Mouse (Mus musculus) G1E (cell line): ENCODE results near the gene Fhit. TPM values are rescaled to one million over a fixed set of nuclear protein-coding genes. Genes with fewer than 3 reads are reported as not detected.

Experiments used
- ATAC-seq: 2 replicates; pipeline ENCODE4 v1.8.0; 2016; ENCODE audit warnings: mild to moderate bottlenecking; ENCODE audit not compliant: insufficient number of reproducible peaks, poor library complexity, low FRiP score, severe bottlenecking; ENCODE audit errors: extremely low read depth
- DNase-seq: peaks from one replicate; pipeline ENCODE4 v3.0.0; 2012; ENCODE audit warnings: low spot score
- H3K27me3 ChIP-seq: 2 replicates; pipeline ENCODE4 v1.6.1; 2012; ENCODE audit warnings: mild to moderate bottlenecking, low read length, inconsistent platforms; ENCODE audit not compliant: insufficient read depth
- H3K36me3 ChIP-seq: replicated peaks from 2 replicates; pipeline ENCODE3; 2012; ENCODE audit warnings: mild to moderate bottlenecking, inconsistent platforms
- H3K4me1 ChIP-seq: 2 replicates; pipeline ENCODE4 v1.6.1; 2012; ENCODE audit warnings: low read depth, low read length, inconsistent platforms, mixed read lengths; ENCODE audit not compliant: insufficient read depth
- H3K4me3 ChIP-seq: 2 replicates; pipeline ENCODE4 v1.5.1; 2012; ENCODE audit warnings: low read depth, mild to moderate bottlenecking, inconsistent platforms, low read length, moderate library complexity, mixed read lengths
- H3K9me3 ChIP-seq: replicated peaks from 2 replicates; pipeline ENCODE4 v1.6.1; 2012; ENCODE audit warnings: inconsistent platforms
- CTCF ChIP-seq: IDR thresholded peaks from 2 replicates; pipeline ENCODE4 v1.5.1; 2012; ENCODE audit warnings: low read depth, low read length, inconsistent platforms, mixed read lengths
- GATA1 ChIP-seq: IDR thresholded peaks from 2 replicates; pipeline ENCODE4 v1.6.1; 2012; ENCODE audit warnings: borderline replicate concordance, low read length, inconsistent platforms, mixed read lengths
- GATA2 ChIP-seq: IDR thresholded peaks from 2 replicates; pipeline ENCODE4 v1.6.1; 2012; ENCODE audit warnings: low read depth, low read length, inconsistent platforms, borderline replicate concordance
- POLR2AphosphoS5 ChIP-seq: IDR thresholded peaks from 2 replicates; pipeline ENCODE4 v1.6.1; 2012; ENCODE audit warnings: low read depth, low read length, inconsistent platforms; ENCODE audit not compliant: insufficient replicate concordance
- TAL1 ChIP-seq: conservative IDR thresholded peaks from 2 replicates; pipeline ENCODE4 v1.6.1; 2012; ENCODE audit warnings: low read depth, low read length, inconsistent platforms, mixed read lengths
- polyA plus RNA-seq: library from polyadenylated mRNA; stranded (reverse); fragments of >175 nt; gene quantifications from 2 replicates; pipeline ENCODE4 v1.2.3, GENCODE M21; 2012
- total RNA-seq, 2 experiments: library from RNA; stranded (forward) in 1 of 2; stranded (reverse) in 1 of 2; fragments of 200-1000 nt in 1 of 2; fragments of >200 nt in 1 of 2; fragmentation: Nextera tagmentation in 1 of 2; gene quantifications; 2 replicates each; pipeline ENCODE4 v1.2.3; 2014 to 2017

Gene Fhit
- total and polyA plus RNA-seq, 3 experiments, result not detected

DNA sequence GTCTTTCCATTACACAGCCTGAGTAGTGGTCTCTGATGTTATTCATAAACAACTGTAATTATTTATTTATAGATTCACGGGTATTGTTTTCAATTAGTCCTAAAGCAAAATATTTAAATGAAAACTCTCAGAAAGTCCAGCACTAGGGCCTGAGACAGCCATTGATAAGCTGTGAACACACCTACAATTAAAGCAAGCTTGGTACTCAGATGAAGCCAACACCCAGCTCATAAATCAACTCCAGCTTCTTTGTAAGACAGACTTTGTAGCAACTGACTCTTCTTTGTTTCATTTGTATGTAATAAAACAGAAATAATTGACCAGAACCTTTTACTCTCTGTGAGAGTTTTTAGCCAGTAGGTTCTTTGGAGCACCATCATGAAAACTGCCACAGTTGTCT, 681.2 kb downstream of the Fhit start:
- no peaks in the 10 kb centered on the region for H3K4me1 ChIP-seq
- DNase-seq, result no peak
- no peak for TF ChIP-seq GATA1
- no peaks in the 10 kb centered on the region for H3K9me3 ChIP-seq
- H3K27me3 ChIP-seq, result no peaks in the 10 kb centered on the region
- no peak overlapping the region for H3K4me3 ChIP-seq
- ATAC-seq, result no peak
- no peaks in the 10 kb centered on the region for H3K36me3 ChIP-seq

DNA sequence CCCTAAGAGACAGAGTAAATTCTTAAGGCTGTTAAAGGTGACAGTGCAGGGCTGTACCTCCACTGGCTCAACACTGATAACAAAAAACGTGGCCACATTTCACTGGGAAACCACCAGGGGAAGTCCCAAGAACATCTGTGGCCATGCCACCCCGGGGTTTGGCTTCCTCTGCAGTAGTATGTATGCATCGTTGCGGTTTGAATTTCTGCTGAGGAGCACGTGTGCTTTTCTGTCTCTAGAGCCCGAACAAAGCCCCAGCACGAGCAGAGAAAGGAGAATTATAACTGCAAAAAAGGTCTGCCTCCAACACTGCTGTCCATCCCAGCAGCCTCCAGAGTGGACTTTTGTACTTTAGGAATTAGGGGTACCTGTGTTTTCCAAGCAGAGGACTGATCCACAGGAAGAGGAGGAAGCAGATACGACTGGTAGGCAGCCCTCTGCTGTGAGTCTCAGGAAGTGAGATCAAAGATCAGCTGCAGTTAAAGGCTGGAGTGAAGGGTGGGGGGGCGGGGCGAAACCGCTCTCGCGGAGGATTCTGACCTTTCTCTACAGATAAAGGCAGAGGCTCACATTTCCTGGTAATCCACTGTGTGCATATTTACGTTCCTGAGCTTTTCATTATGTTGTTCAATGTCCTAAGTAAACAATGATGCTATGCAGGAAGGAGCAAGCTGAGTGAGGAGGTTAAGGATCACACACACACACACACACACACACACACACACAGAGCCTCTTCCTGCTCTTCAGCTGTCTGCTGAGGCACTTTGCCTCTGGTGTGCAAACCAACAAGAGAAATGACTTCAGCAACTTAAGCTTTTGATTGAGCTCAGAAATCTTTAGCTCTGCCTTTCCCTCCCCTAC, 708.6 kb downstream of the Fhit start:
- H3K9me3 ChIP-seq, result no peaks in the 10 kb centered on the region
- H3K4me1 ChIP-seq, result no peaks in the 10 kb centered on the region
- DNase-seq, result no peak
- no peak for ATAC-seq
- no peak overlapping the region for H3K4me3 ChIP-seq
- no peaks in the 10 kb centered on the region for H3K27me3 ChIP-seq
- H3K36me3 ChIP-seq, result no peaks in the 10 kb centered on the region
- no peak for TF ChIP-seq POLR2AphosphoS5
- no peak for TF ChIP-seq TAL1
- TF ChIP-seq GATA1, result no peak
- TF ChIP-seq CTCF, result no peak
- TF ChIP-seq GATA2, result no peak

DNA sequence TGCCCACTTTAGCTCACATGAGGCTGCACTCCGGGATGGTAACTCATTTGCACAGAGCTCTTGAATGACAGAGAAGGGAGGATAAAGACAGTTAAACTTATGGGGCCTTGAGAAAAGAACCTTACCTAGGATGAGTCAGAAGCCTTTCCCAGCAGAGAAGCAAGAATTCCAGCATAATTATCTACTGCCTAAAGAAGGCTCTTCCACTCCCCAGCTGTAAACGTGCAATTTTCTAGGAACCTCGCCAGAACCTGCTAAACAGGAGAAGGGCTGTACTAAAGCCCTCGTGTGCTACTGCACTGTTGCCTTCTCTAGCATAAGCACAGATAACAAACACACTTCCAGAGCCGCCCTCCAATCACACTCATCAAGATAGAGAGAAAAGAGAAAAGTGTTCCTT, 709.6 kb downstream of the Fhit start:
- no peak for TF ChIP-seq TAL1
- TF ChIP-seq GATA1, result no peak
- no peak for TF ChIP-seq POLR2AphosphoS5
- no peak for TF ChIP-seq GATA2
- TF ChIP-seq CTCF, result no peak
- Histone ChIP-seq H3K9me3 (no peaks in the 10 kb centered on the region), H3K27me3 (no peaks in the 10 kb centered on the region), H3K4me3 (no peak overlapping the region), H3K4me1 (no peaks in the 10 kb centered on the region), H3K36me3 (no peaks in the 10 kb centered on the region)
- ATAC-seq, result no peak
- no peak for DNase-seq

DNA sequence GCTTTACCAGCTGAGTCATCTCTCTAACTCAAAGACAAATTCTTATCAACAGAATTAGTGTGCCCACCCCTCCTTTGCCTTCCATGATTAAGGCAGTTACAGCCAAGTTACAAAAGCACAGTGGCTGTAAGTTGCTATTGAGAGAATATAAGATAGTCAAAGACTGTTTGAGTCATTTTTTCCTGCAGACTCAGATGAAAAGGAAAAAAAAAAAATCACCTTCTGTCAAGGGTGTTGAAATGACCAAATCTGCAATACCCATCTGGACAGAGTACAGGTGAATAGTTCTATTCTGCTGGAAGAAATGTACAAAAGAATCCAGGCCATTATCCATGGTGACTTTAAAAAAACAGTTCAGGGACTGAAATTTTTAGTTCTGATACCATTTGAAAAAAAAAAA, 716.5 kb downstream of the Fhit start:
- no peak for TF ChIP-seq TAL1
- no peak for TF ChIP-seq CTCF
- no peak for TF ChIP-seq POLR2AphosphoS5
- TF ChIP-seq GATA2, result no peak
- TF ChIP-seq GATA1, result no peak
- Histone ChIP-seq H3K4me1 (no peaks in the 10 kb centered on the region), H3K4me3 (no peak overlapping the region), H3K27me3 (no peaks in the 10 kb centered on the region), H3K9me3 (no peaks in the 10 kb centered on the region), H3K36me3 (no peaks in the 10 kb centered on the region)
- ATAC-seq, result no peak
- no peak for DNase-seq

DNA sequence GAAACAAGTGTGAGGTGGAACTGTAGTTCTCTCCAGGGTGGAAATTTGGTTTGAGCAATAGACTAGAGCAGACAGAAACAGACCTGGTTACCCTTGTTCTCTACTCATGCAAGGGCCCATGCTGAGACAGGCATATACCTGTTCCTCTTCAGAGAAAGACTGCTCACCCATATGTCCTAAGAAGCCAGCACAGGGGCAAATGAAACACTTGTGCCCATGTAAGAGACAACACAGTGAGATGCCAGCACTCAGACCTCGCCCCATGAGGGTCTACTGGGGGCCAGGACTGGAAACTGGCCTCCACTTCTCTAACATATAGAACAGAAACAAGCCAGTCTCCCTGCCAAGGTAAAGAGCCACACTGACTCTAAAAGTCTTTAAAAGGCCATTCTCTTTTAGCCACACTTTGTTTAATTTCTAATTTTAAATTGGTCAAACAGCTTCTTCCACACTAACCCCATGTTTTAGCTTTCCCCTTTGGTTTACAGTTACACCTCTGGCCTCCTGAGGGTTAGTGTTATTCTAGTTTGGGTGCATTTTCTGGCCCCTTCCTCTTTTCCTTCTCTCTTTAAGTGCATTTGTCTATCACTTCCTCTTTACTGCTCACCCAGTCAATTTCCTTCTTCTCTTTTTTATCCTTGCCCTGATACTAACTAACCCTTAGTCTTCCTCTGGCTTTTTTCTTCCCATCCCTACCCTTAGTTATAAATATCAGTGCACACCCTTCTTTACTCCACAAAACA, 722.7 kb downstream of the Fhit start:
- Histone ChIP-seq H3K9me3 (no peaks in the 10 kb centered on the region), H3K27me3 (no peaks in the 10 kb centered on the region), H3K4me3 (no peak overlapping the region), H3K36me3 (no peaks in the 10 kb centered on the region), H3K4me1 (no peaks in the 10 kb centered on the region)
- DNase-seq (no peak), ATAC-seq (no peak)
- TF ChIP-seq GATA1, result no peak
- TF ChIP-seq POLR2AphosphoS5, result no peak
- TF ChIP-seq TAL1, result no peak
- no peak for TF ChIP-seq GATA2
- no peak for TF ChIP-seq CTCF

DNA sequence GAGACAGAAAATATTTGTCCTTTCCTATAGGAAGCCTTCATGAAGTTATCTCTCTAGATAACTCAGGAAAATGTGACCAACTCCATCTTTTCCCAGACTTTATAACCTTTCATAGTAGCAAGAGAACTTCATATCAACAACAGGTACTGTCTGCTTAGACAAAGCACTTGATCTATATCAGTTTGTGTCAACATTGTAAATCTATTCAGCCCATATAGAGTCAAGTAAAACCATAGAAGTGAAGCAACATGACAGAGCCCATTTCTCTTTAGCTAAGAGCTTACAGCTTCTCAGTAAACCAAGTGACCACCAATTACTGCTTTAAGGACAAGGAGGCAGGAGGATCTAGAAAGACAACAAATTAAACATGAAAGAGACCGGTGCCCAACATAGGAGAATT, 725.6 kb downstream of the Fhit start:
- Histone ChIP-seq H3K27me3 (no peaks in the 10 kb centered on the region), H3K36me3 (no peaks in the 10 kb centered on the region), H3K9me3 (no peaks in the 10 kb centered on the region), H3K4me1 (no peaks in the 10 kb centered on the region), H3K4me3 (no peak overlapping the region)
- TF ChIP-seq POLR2AphosphoS5, result no peak
- TF ChIP-seq GATA2, result no peak
- TF ChIP-seq TAL1, result no peak
- no peak for TF ChIP-seq GATA1
- TF ChIP-seq CTCF, result no peak
- DNase-seq (no peak), ATAC-seq (no peak)
